Mouse (Mus musculus) intestine, embryonic 14.5 days (tissue): Measurements from ENCODE around the gene Nlgn1. TPM values are rescaled to one million over a fixed set of nuclear protein-coding genes. Genes with fewer than 3 reads are reported as not detected.

Experiments used
- ATAC-seq: fragments of 200-750 bp; cut with Nextera tagmentation; replicated peaks from 2 replicates; pipeline ENCODE4 v1.8.0; 2017; ENCODE audit warnings: low read depth, moderate number of reproducible peaks, moderate TSS enrichment, moderate library complexity; ENCODE audit not compliant: low FRiP score, low TSS enrichment
- DNase-seq: peaks from one replicate; pipeline ENCODE4 v3.0.0-alpha.2; 2018; ENCODE audit warnings: low spot score
- H3K27ac ChIP-seq: fragments of 300-500 bp; sonication (generic); 2 replicates; pipeline ENCODE4 v1.5.1; 2014; ENCODE audit warnings: low read depth, mild to moderate bottlenecking, control low read depth
- H3K27me3 ChIP-seq: fragments of 300-500 bp; sonication (generic); replicated peaks from 2 replicates; pipeline ENCODE4 v1.6.1; 2014; ENCODE audit warnings: low read length, control low read depth; ENCODE audit not compliant: control insufficient read depth, insufficient read depth
- H3K36me3 ChIP-seq: fragments of 300-500 bp; sonication (generic); 2 replicates; pipeline ENCODE4 v1.6.1; 2014; ENCODE audit warnings: low read length, control low read depth; ENCODE audit not compliant: control insufficient read depth, insufficient read depth
- H3K4me1 ChIP-seq: fragments of 300-500 bp; sonication (generic); replicated peaks from 2 replicates; pipeline ENCODE4 v1.6.1; 2014; ENCODE audit warnings: low read length, control low read depth, mixed read lengths; ENCODE audit not compliant: control insufficient read depth, insufficient read depth
- H3K4me2 ChIP-seq: fragments of 300-500 bp; sonication (generic); 2 replicates; pipeline ENCODE4 v1.6.1; 2014; ENCODE audit warnings: low read length
- H3K4me3 ChIP-seq: fragments of 300-500 bp; sonication (generic); 2 replicates; pipeline ENCODE4 v1.5.1; 2014; ENCODE audit warnings: low read depth, low read length, control low read depth, mixed read lengths
- H3K9ac ChIP-seq: fragments of 300-500 bp; sonication (generic); 2 replicates; pipeline ENCODE4 v1.6.1; 2014; ENCODE audit warnings: mild to moderate bottlenecking, low read length
- H3K9me3 ChIP-seq: fragments of 300-500 bp; sonication (generic); 2 replicates; pipeline ENCODE4 v1.6.1; 2016; ENCODE audit warnings: low read length, control low read depth; ENCODE audit not compliant: control insufficient read depth
- WGBS: fragments of 180-500 bp; shearing (Covaris S2); extraction: QIAGEN DNeasy Blood & Tissue Kit; methylation state at CpG from one replicate; pipeline ENCODE4 v1.1.7; 2014; 5-methylcytosine and 5-hydroxymethylcytosine counted together
- polyA plus RNA-seq: library from polyadenylated mRNA; unstranded; fragments of >200 nt; fragmentation: Nextera tagmentation; extraction: Ambion mirVana; gene quantifications from 2 replicates; pipeline ENCODE4 v1.2.1, GENCODE M21; 2014

Nlgn1 gene
- polyA plus RNA-seq, 1 experiment from 2014 or later = 2.7 TPM

DNA sequence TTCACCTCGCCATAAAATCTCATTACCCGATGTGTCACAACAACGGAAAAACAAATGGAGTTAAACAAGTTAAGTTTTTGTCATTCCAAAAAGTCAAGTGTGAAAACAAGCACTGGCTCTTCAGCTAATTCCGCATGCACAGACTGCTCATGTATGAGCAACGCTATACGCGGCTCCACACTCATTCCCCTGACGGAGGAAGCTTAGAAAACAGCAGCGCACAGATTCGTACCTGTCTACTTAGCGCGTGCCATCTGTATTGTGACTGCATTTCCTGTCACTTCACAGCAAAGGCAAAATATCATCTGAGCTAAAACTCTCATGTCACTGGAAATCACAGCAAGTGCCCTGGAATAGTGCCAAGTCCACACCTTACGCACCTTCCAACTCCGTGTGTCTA lies 674.3 kb downstream of the Nlgn1 start:
- Histone ChIP-seq H3K27ac (no peak overlapping the region), H3K4me1 (no peaks in the 10 kb centered on the region), H3K9me3 (no peaks in the 10 kb centered on the region), H3K4me2 (no peak overlapping the region), H3K27me3 (no peaks in the 10 kb centered on the region), H3K4me3 (no peak overlapping the region), H3K36me3 (no peaks in the 10 kb centered on the region), H3K9ac (no peak overlapping the region)
- ATAC-seq (no peak), DNase-seq (no peak)
- WGBS = 93% methylated on average over 14 of the region's 14 CpGs

- H3K4me1 ChIP-seq = no peaks in the 10 kb centered on the region
Measured at GRCm38 (mm10) chr3:25657074-25657473, 675.2 kb downstream of the Nlgn1 start.

DNA sequence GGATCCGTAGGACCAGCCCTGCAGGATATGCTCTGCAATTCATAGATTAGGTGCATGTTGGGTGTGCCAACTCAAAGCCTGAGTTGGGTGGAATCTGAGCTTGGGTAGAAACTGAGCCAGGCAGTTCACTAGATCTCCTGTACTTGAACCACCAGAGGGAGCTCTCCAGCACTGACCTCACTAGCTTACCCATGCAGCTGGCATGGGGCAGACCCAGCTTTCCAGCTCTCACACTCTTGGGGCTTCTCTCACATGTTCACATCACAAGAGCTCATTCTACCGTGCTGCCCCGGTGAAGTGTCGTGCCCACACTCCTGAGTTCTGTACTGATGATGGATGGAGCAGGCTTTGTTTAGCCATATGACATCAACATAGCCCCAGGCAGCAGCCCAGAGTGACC lies 679.2 kb downstream of the Nlgn1 start:
- Histone ChIP-seq H3K9ac (no peak overlapping the region), H3K27ac (no peak overlapping the region), H3K4me2 (no peak overlapping the region), H3K36me3 (no peaks in the 10 kb centered on the region), H3K9me3 (no peaks in the 10 kb centered on the region), H3K4me1 (no peaks in the 10 kb centered on the region), H3K4me3 (no peak overlapping the region), H3K27me3 (no peaks in the 10 kb centered on the region)
- WGBS = 72% methylated on average over 4 of the region's 4 CpGs
- ATAC-seq = no peak; the same call in 1 of the 2 replicates
- DNase-seq = peak; percentile 51

More at GRCm38 (mm10) chr3:25657074-25657473, 675.2 kb downstream of the Nlgn1 start:
- Histone ChIP-seq H3K4me3 (no peak overlapping the region), H3K9me3 (no peaks in the 10 kb centered on the region), H3K9ac (no peak overlapping the region), H3K27ac (no peak overlapping the region), H3K36me3 (no peaks in the 10 kb centered on the region), H3K27me3 (no peaks in the 10 kb centered on the region), H3K4me2 (no peak overlapping the region)
- DNase-seq = no peak
- no peak for ATAC-seq
- WGBS = 94% methylated on average over 11 of the region's 11 CpGs

DNA sequence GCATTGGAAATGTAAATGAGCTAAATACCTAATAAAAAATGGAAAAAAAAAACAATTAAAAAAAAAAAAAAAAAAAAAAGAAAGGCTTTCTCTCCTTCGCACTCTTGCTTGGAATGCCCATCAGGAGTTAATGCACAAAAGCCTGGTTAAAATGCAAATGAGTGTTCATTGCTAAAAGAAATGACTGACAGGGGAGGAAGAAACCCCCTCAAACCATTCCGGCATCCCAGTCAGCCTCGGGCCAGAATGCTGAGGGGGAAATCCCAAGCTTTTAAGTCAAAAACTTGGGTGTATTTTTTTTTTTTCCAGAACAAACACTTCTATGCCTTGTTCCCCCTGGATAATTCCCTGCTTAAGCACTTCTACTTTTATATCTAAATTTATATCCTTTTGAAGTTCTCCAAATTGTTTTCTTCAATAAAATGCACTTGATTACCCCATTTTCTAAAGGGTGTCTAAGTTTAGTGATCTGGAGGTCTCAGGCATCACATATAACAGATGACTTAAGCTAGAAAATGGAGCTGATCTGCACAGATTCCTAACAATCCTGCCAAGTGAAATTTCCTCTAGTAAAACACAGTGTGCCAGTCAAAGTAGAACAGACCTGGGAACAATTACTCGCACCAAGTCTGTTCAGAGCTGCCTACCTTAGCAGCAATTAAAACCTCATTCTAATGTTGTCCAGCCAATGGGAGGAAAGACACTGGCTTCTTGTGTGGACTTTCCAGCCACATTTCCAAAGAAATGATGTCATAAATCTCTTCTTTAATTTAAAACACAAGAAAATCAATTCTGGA lies 686.2 kb downstream of the Nlgn1 start:
- Histone ChIP-seq H3K9ac (no peak overlapping the region), H3K4me3 (no peak overlapping the region), H3K36me3 (no peaks in the 10 kb centered on the region), H3K4me2 (no peak overlapping the region), H3K27ac (no peak overlapping the region), H3K4me1 (no peaks in the 10 kb centered on the region), H3K9me3 (no peaks in the 10 kb centered on the region), H3K27me3 (no peaks in the 10 kb centered on the region)
- no peak for ATAC-seq
- no peak for DNase-seq
- 90% methylated on average over 4 of the region's 4 CpGs for WGBS

DNA sequence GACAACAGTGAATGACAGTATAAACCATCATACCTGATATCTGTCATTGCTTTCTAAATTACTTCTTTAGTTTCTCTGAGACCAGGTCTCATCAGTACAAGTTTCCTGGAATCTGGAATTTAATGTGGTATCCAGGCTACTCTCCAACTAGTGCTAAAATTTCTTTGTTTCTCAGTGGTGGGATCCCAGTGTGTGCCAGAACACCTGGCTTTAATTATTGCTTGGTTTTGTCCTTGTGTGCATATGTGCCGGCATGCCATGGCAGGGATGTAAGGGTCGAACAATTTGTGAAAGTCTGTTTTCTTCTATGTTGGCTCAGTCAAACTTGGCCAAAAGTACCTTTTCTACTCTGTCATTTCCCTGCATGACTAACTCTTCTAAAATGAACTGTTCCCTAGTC lies 703.1 kb downstream of the Nlgn1 start:
- ATAC-seq = no peak
- no peak overlapping the region for H3K27ac ChIP-seq

GRCm38 (mm10) chr3:25606597-25606996 lies 725.7 kb downstream of the Nlgn1 start:
- no peaks in the 10 kb centered on the region for H3K27me3 ChIP-seq
- DNase-seq (no peak), ATAC-seq (no peak)
- no peaks in the 10 kb centered on the region for H3K9me3 ChIP-seq
- 57% methylated on average over 1 of the region's 1 CpGs for WGBS
- no peaks in the 10 kb centered on the region for H3K36me3 ChIP-seq
- H3K27ac ChIP-seq = no peak overlapping the region
- H3K4me1 ChIP-seq = no peaks in the 10 kb centered on the region
- no peak overlapping the region for H3K9ac ChIP-seq
- no peak overlapping the region for H3K4me2 ChIP-seq
- no peak overlapping the region for H3K4me3 ChIP-seq

More for the DNA sequence above, 703.1 kb downstream of the Nlgn1 start:
- DNase-seq = no peak
- H3K4me3 ChIP-seq = no peak overlapping the region
- H3K36me3 ChIP-seq = no peaks in the 10 kb centered on the region
- H3K9ac ChIP-seq = no peak overlapping the region
- WGBS = 94% methylated on average over 2 of the region's 2 CpGs
- no peaks in the 10 kb centered on the region for H3K27me3 ChIP-seq
- H3K4me1 ChIP-seq = no peaks in the 10 kb centered on the region
- H3K9me3 ChIP-seq = no peaks in the 10 kb centered on the region
- H3K4me2 ChIP-seq = no peak overlapping the region

DNA sequence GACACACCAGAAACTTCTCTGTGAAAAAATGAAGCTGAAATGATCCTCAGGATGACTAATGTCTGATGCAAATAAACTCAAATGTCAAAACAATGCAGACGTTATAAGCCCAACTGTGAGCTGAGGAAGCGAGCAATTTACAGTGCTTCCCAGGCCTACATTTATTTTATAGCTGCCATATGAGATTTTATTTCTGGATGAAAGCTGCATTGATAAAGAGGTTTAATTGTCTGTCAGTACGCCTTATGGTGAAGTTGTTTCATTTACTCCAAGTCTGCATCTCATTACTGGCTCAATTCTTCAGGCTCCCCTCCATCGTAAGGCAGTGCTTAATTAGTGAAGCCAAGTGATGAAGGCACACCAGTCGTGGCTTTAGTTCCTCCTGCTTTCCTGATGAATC lies 734.7 kb downstream of the Nlgn1 start:
- Histone ChIP-seq H3K4me3 (no peak overlapping the region), H3K4me2 (no peak overlapping the region), H3K9me3 (no peaks in the 10 kb centered on the region), H3K4me1 (no peaks in the 10 kb centered on the region), H3K27me3 (no peaks in the 10 kb centered on the region), H3K36me3 (no peaks in the 10 kb centered on the region), H3K9ac (no peak overlapping the region), H3K27ac (no peak overlapping the region)
- DNase-seq = no peak
- no peak for ATAC-seq
- 68% methylated on average over 5 of the region's 5 CpGs for WGBS

- Histone ChIP-seq H3K9ac (no peak overlapping the region), H3K4me1 (no peaks in the 10 kb centered on the region), H3K27me3 (no peaks in the 10 kb centered on the region), H3K4me3 (no peak overlapping the region), H3K36me3 (no peaks in the 10 kb centered on the region), H3K27ac (no peak overlapping the region), H3K9me3 (no peaks in the 10 kb centered on the region), H3K4me2 (no peak overlapping the region)
- WGBS = 78% methylated on average over 5 of the region's 5 CpGs
- ATAC-seq = no peak
- DNase-seq = no peak
Measured at GRCm38 (mm10) chr3:25575526-25575925, 756.7 kb downstream of the Nlgn1 start.

DNA sequence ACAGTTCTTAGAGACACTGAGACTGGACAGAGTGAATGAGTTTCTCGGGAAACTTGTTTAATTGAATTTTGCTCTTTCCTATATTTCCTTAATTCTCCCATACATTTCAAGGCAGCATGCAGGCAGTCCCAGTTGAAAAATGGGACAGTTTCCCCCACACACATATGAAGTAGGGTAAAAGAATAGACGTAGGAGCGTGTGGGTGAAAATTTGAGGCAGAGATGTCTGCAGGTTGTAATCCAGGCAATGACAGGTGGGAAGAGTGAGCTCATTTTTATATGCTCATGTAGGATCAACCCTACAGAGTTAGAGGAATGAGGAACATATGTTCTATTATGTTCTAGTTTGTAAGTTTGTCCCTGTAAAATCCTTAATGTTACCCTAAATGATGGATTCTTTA lies 757.4 kb downstream of the Nlgn1 start:
- no peaks in the 10 kb centered on the region for H3K27me3 ChIP-seq
- WGBS = 83% methylated on average over 3 of the region's 3 CpGs
- no peak overlapping the region for H3K27ac ChIP-seq
- H3K9ac ChIP-seq = no peak overlapping the region
- H3K4me3 ChIP-seq = no peak overlapping the region
- ATAC-seq (no peak), DNase-seq (no peak)
- no peaks in the 10 kb centered on the region for H3K36me3 ChIP-seq
- no peak overlapping the region for H3K4me2 ChIP-seq
- H3K9me3 ChIP-seq = no peaks in the 10 kb centered on the region
- no peaks in the 10 kb centered on the region for H3K4me1 ChIP-seq
